Mouse (Mus musculus) ES-Bruce4 (cell line): Measurements from ENCODE around the gene B4galnt1.

Experiments used
- CTCF ChIP-seq: IDR thresholded peaks from one replicate; pipeline ENCODE4 v1.8.1; 2011; ENCODE audit warnings: low read depth, low read length
- POLR2A ChIP-seq: IDR thresholded peaks from one replicate; pipeline ENCODE4 v1.8.1; 2011; ENCODE audit warnings: low read length; ENCODE audit not compliant: insufficient read depth

DNA sequence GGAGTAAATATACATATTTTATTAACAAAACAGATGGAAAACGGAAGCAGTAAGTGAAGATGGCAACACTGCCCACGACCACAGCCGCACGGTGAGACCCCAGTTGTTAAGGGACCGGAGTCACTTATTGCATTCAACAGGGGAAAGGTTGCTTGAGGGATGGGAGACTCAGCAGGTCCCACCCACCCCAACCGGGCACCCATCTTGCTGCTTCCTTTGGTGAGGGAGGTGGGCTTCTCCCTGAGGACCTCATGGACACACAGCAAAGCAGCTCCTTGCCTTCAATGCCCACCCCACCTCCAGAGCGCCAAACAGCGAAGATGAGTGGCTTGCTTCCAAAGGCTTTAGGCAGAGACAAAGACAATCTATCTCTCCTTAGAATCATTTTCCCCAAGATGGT lies 32.1 kb downstream of the B4galnt1 start:
- TF ChIP-seq CTCF: no peak
- TF ChIP-seq POLR2A: no peak
